Mouse (Mus musculus): ENCODE results near the gene Prss32. TPM values are rescaled to one million over a fixed set of nuclear protein-coding genes. Genes with fewer than 3 reads are reported as not detected.

Prss32 gene
- polyA plus RNA-seq, 1 experiment from 2014 or later: not detected

GRCm38 (mm10) chr17:23853292-23853691, 9.6 kb downstream of the Prss32 start:
- Histone ChIP-seq H3K27me3 (ENCODE audit: control insufficient read depth, insufficient read depth, low read length) (no peaks in the 10 kb centered on the region), H3K9me3 (ENCODE audit: control insufficient read depth, low read length) (no peaks in the 10 kb centered on the region), H3K36me3 (ENCODE audit: control insufficient read depth, insufficient read depth, low read length) (no peaks in the 10 kb centered on the region), H3K27ac (ENCODE audit: low read depth, low read length) (no peak overlapping the region), H3K9ac (replicated peaks; ENCODE audit: low read depth, low read length) (no peak overlapping the region), H3K4me1 (ENCODE audit: control insufficient read depth, insufficient read depth, low read length) (no peaks in the 10 kb centered on the region), H3K4me2 (ENCODE audit: low read depth, low read length) (no peak overlapping the region), H3K4me3 (ENCODE audit: low read depth, low read length) (no peak overlapping the region)
- no peak for ATAC-seq (ENCODE audit: low read depth)
- WGBS: 32% methylated on average over 5 of the region's 5 CpGs

GRCm38 (mm10) chr17:23854229-23854765, 10.6 kb downstream of the Prss32 start:
- WGBS: 84% methylated on average over 10 of the region's 10 CpGs
- Histone ChIP-seq H3K9ac (replicated peaks; ENCODE audit: low read depth, low read length) (no peak overlapping the region), H3K4me2 (ENCODE audit: low read depth, low read length) (no peak overlapping the region), H3K4me1 (ENCODE audit: control insufficient read depth, insufficient read depth, low read length) (no peaks in the 10 kb centered on the region), H3K27me3 (ENCODE audit: control insufficient read depth, insufficient read depth, low read length) (no peaks in the 10 kb centered on the region), H3K27ac (ENCODE audit: low read depth, low read length) (no peak overlapping the region), H3K4me3 (ENCODE audit: low read depth, low read length) (no peak overlapping the region), H3K9me3 (ENCODE audit: control insufficient read depth, low read length) (no peaks in the 10 kb centered on the region), H3K36me3 (ENCODE audit: control insufficient read depth, insufficient read depth, low read length) (no peaks in the 10 kb centered on the region)
- ATAC-seq (ENCODE audit: low read depth): no peak

- Histone ChIP-seq H3K27me3 (ENCODE audit: control insufficient read depth, insufficient read depth, low read length) (no peaks in the 10 kb centered on the region), H3K4me3 (ENCODE audit: low read depth, low read length) (no peak overlapping the region), H3K36me3 (ENCODE audit: control insufficient read depth, insufficient read depth, low read length) (no peaks in the 10 kb centered on the region), H3K27ac (ENCODE audit: low read depth, low read length) (no peak overlapping the region), H3K9ac (replicated peaks; ENCODE audit: low read depth, low read length) (no peak overlapping the region), H3K4me1 (ENCODE audit: control insufficient read depth, insufficient read depth, low read length) (no peaks in the 10 kb centered on the region), H3K9me3 (ENCODE audit: control insufficient read depth, low read length) (no peaks in the 10 kb centered on the region), H3K4me2 (ENCODE audit: low read depth, low read length) (no peak overlapping the region)
- no peak for ATAC-seq (ENCODE audit: low read depth)
- 87% methylated on average over 6 of the region's 6 CpGs for WGBS
These were observed 13.5 kb downstream of the Prss32 start for GRCm38 (mm10) chr17:23857193-23857592.

- no peak overlapping the region for H3K27ac ChIP-seq (ENCODE audit: low read depth, low read length)
- no peaks in the 10 kb centered on the region for H3K4me1 ChIP-seq (ENCODE audit: control insufficient read depth, insufficient read depth, low read length)
- no peak overlapping the region for H3K4me3 ChIP-seq (ENCODE audit: low read depth, low read length)
- no peak for ATAC-seq (ENCODE audit: low read depth)
- H3K4me2 ChIP-seq (ENCODE audit: low read depth, low read length): no peak overlapping the region
- 94% methylated on average over 2 of the region's 2 CpGs for WGBS
- no peaks in the 10 kb centered on the region for H3K36me3 ChIP-seq (ENCODE audit: control insufficient read depth, insufficient read depth, low read length)
- H3K9ac ChIP-seq (replicated peaks; ENCODE audit: low read depth, low read length): no peak overlapping the region
- no peaks in the 10 kb centered on the region for H3K27me3 ChIP-seq (ENCODE audit: control insufficient read depth, insufficient read depth, low read length)
- H3K9me3 ChIP-seq (ENCODE audit: control insufficient read depth, low read length): no peaks in the 10 kb centered on the region
These were observed 14.3 kb downstream of the Prss32 start for GRCm38 (mm10) chr17:23857913-23858312.

- H3K9me3 ChIP-seq (ENCODE audit: control insufficient read depth, low read length): no peaks in the 10 kb centered on the region
- H3K9ac ChIP-seq (replicated peaks; ENCODE audit: low read depth, low read length): no peak overlapping the region
- H3K27ac ChIP-seq (ENCODE audit: low read depth, low read length): no peak overlapping the region
- no peaks in the 10 kb centered on the region for H3K36me3 ChIP-seq (ENCODE audit: control insufficient read depth, insufficient read depth, low read length)
- H3K4me2 ChIP-seq (ENCODE audit: low read depth, low read length): no peak overlapping the region
- H3K4me3 ChIP-seq (ENCODE audit: low read depth, low read length): no peak overlapping the region
- H3K27me3 ChIP-seq (ENCODE audit: control insufficient read depth, insufficient read depth, low read length): no peaks in the 10 kb centered on the region
- no peaks in the 10 kb centered on the region for H3K4me1 ChIP-seq (ENCODE audit: control insufficient read depth, insufficient read depth, low read length)
- WGBS: 83% methylated on average over 4 of the region's 4 CpGs
- no peak for ATAC-seq (ENCODE audit: low read depth)
These were observed 19.3 kb downstream of the Prss32 start for GRCm38 (mm10) chr17:23862926-23863325.

GRCm38 (mm10) chr17:23867756-23868155, 24.1 kb downstream of the Prss32 start, which contains the start of gene Prss21:
Gene Prss21, plus strand, starts transcription at chr17:23868056.
- no peak within 1 kb of the TSS for H3K4me3 ChIP-seq (ENCODE audit: low read depth, low read length)

GRCm38 (mm10) chr17:23868513-23868912, 24.9 kb downstream of the Prss32 start:
- H3K4me1 ChIP-seq (ENCODE audit: control insufficient read depth, insufficient read depth, low read length): no peaks in the 10 kb centered on the region
- ATAC-seq (ENCODE audit: low read depth): no peak
- 92% methylated on average over 11 of the region's 11 CpGs for WGBS
- no peak overlapping the region for H3K27ac ChIP-seq (ENCODE audit: low read depth, low read length)
- no peaks in the 10 kb centered on the region for H3K9me3 ChIP-seq (ENCODE audit: control insufficient read depth, low read length)
- no peak overlapping the region for H3K4me3 ChIP-seq (ENCODE audit: low read depth, low read length)
- H3K36me3 ChIP-seq (ENCODE audit: control insufficient read depth, insufficient read depth, low read length): no peaks in the 10 kb centered on the region
- H3K27me3 ChIP-seq (ENCODE audit: control insufficient read depth, insufficient read depth, low read length): no peaks in the 10 kb centered on the region
- H3K9ac ChIP-seq (replicated peaks; ENCODE audit: low read depth, low read length): no peak overlapping the region
- H3K4me2 ChIP-seq (ENCODE audit: low read depth, low read length): no peak overlapping the region

More at GRCm38 (mm10) chr17:23867756-23868155, 24.1 kb downstream of the Prss32 start, which contains the start of gene Prss21:
- Histone ChIP-seq H3K9me3 (ENCODE audit: control insufficient read depth, low read length) (no peaks in the 10 kb centered on the region), H3K4me2 (ENCODE audit: low read depth, low read length) (no peak within 1 kb of the TSS), H3K9ac (replicated peaks; ENCODE audit: low read depth, low read length) (no peak within 1 kb of the TSS), H3K27me3 (ENCODE audit: control insufficient read depth, insufficient read depth, low read length) (no peaks in the 10 kb centered on the region), H3K4me1 (ENCODE audit: control insufficient read depth, insufficient read depth, low read length) (no peaks in the 10 kb centered on the region), H3K27ac (ENCODE audit: low read depth, low read length) (no peak within 1 kb of the TSS), H3K36me3 (ENCODE audit: control insufficient read depth, insufficient read depth, low read length) (no peaks in the 10 kb centered on the region)
- no peak for ATAC-seq (ENCODE audit: low read depth)
- 80% methylated on average over 15 of the region's 15 CpGs for WGBS

- Histone ChIP-seq H3K27ac (ENCODE audit: low read depth, low read length) (no peak overlapping the region), H3K36me3 (ENCODE audit: control insufficient read depth, insufficient read depth, low read length) (no peaks in the 10 kb centered on the region), H3K27me3 (ENCODE audit: control insufficient read depth, insufficient read depth, low read length) (no peaks in the 10 kb centered on the region), H3K9me3 (ENCODE audit: control insufficient read depth, low read length) (no peaks in the 10 kb centered on the region), H3K4me2 (ENCODE audit: low read depth, low read length) (no peak overlapping the region), H3K4me1 (ENCODE audit: control insufficient read depth, insufficient read depth, low read length) (no peaks in the 10 kb centered on the region), H3K9ac (replicated peaks; ENCODE audit: low read depth, low read length) (no peak overlapping the region), H3K4me3 (ENCODE audit: low read depth, low read length) (no peak overlapping the region)
- ATAC-seq (ENCODE audit: low read depth): no peak
- 52% methylated on average over 8 of the region's 8 CpGs for WGBS
These were observed 30.5 kb downstream of the Prss32 start for GRCm38 (mm10) chr17:23873884-23874856.

GRCm38 (mm10) chr17:23876741-23877140, 33.1 kb downstream of the Prss32 start:
- Histone ChIP-seq H3K27ac (ENCODE audit: low read depth, low read length) (no peak overlapping the region), H3K9ac (replicated peaks; ENCODE audit: low read depth, low read length) (no peak overlapping the region), H3K4me1 (ENCODE audit: control insufficient read depth, insufficient read depth, low read length) (no peaks in the 10 kb centered on the region), H3K9me3 (ENCODE audit: control insufficient read depth, low read length) (no peaks in the 10 kb centered on the region), H3K27me3 (ENCODE audit: control insufficient read depth, insufficient read depth, low read length) (no peaks in the 10 kb centered on the region), H3K4me2 (ENCODE audit: low read depth, low read length) (no peak overlapping the region), H3K36me3 (ENCODE audit: control insufficient read depth, insufficient read depth, low read length) (no peaks in the 10 kb centered on the region), H3K4me3 (ENCODE audit: low read depth, low read length) (no peak overlapping the region)
- ATAC-seq (ENCODE audit: low read depth): peak; percentile 92; the same call in 1 of the 2 replicates
- 47% methylated on average over 3 of the region's 3 CpGs for WGBS
